In the genomic region with DNA sequence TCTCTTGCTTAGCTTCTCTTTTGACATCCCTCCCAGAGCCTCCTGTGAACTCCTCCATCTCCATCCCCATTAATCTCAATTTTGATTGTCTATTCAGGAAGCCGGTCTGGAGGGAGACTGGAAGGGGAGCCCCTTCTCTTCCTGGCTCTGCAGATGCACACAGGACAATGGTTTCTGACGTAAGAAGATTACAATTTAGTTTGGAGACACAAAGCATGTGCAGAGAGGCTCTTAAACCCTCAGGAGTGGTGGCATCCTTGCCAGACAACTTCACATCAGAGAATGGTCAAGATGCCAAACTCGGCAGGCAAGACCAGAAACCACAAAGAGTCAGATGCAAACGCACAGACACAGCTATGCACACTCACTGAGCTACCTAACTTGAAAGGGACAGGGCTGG, we compare ENCODE assay signal across 17 mouse cellular contexts. TPM values are rescaled to one million over a fixed set of nuclear protein-coding genes. Genes with fewer than 3 reads are reported as not detected.
A peak's percentile ranks its signal among the peaks of the same experiment; 100 is the strongest.
DNase-seq lines count a peak whose midpoint lies in the region; ATAC-seq and TF ChIP-seq lines count a peak whose summit lies in the region.
"Had no signal": no experiment of that assay in that cellular context is flagged by ENCODE, and none has a peak within 500 bp of the region (broad histone marks: within the 10 kb centered on the region; RNA-seq: fewer than 3 reads in every experiment).

No protein-coding gene starts in this region.

- 47% methylated on average over 4 of the region's 4 CpGs for WGBS in heart, embryonic 14.5 days
- 61% methylated on average over 4 of the region's 4 CpGs for WGBS in heart, embryonic 16.5 days
- WGBS in forebrain, embryonic 13.5 days: 46% methylated on average over 4 of the region's 4 CpGs

- no peak for DNase-seq in heart, adult 8-10 months (ENCODE audit: low spot score)
- no peak for DNase-seq in left cerebral cortex, adult 2 months (ENCODE audit: extremely low spot score in 1 of 2, low spot score in 2 of 2)
- no peak for DNase-seq in left cerebral cortex, adult 9 months (ENCODE audit: low spot score in 2 of 2)
- peak; percentile 49 for DNase-seq in 416B (ENCODE audit: low read depth)
- DNase-seq in yolk sac, embryonic 10.5 days (ENCODE audit: low spot score): no peak
- DNase-seq: cerebellum, postnatal 25 days; kidney, postnatal 14 days; left cerebral cortex, postnatal 4 days; thymus, postnatal 25 days had no signal

- H3K9me3 ChIP-seq in heart, embryonic 14.5 days (ENCODE audit: control insufficient read depth, low read length): no peaks in the 10 kb centered on the region
- H3K9me3 ChIP-seq in heart, embryonic 16.5 days (replicated peaks; ENCODE audit: control insufficient read depth, low read length): no peaks in the 10 kb centered on the region
- H3K9me3 ChIP-seq in forebrain, embryonic 13.5 days (replicated peaks): no peaks in the 10 kb centered on the region
- H3K9me3 ChIP-seq: embryonic facial prominence, embryonic 12.5 days; forebrain, embryonic 10.5 days; neural tube, embryonic 13.5 days; stomach, embryonic 15.5 days had no signal

- H3K4me2 ChIP-seq in heart, embryonic 14.5 days (ENCODE audit: low read length): no peak overlapping the region
- H3K4me2 ChIP-seq in heart, embryonic 16.5 days (ENCODE audit: low read depth, low read length): no peak overlapping the region
- no peak overlapping the region for H3K4me2 ChIP-seq in forebrain, embryonic 13.5 days
- H3K4me2 ChIP-seq: embryonic facial prominence, embryonic 12.5 days; neural tube, embryonic 13.5 days; stomach, embryonic 15.5 days had no signal

- H3K4me1 ChIP-seq in heart, embryonic 14.5 days (ENCODE audit: control insufficient read depth in 2 of 2, insufficient read depth in 2 of 2, low read length in 2 of 2): peaks cover 44 to 49% of the 10 kb centered on the region in 2 experiments
- peaks cover 42% of the 10 kb centered on the region for H3K4me1 ChIP-seq in heart, embryonic 16.5 days (ENCODE audit: control insufficient read depth, insufficient read depth, low read length)
- peaks cover 31% of the 10 kb centered on the region for H3K4me1 ChIP-seq in forebrain, embryonic 13.5 days

- intact Hi-C loops in left cerebral cortex, adult 2 months (cut with DNase I): no loop called here

- no peak overlapping the region for H3K4me3 ChIP-seq in heart, embryonic 14.5 days (ENCODE audit: control insufficient read depth in 1 of 2, insufficient read depth in 1 of 2, low read depth in 1 of 2, low read length in 2 of 2)
- no peak overlapping the region for H3K4me3 ChIP-seq in left cerebral cortex, adult 2 months
- H3K4me3 ChIP-seq in heart, embryonic 16.5 days (ENCODE audit: low read length): no peak overlapping the region
- H3K4me3 ChIP-seq in forebrain, embryonic 13.5 days: no peak overlapping the region
- H3K4me3 ChIP-seq: embryonic facial prominence, embryonic 12.5 days; forebrain, embryonic 10.5 days; neural tube, embryonic 13.5 days; stomach, embryonic 15.5 days had no signal

- no peaks in the 10 kb centered on the region for H3K27me3 ChIP-seq in heart, embryonic 14.5 days (ENCODE audit: control insufficient read depth, insufficient read depth, low read length)
- no peaks in the 10 kb centered on the region for H3K27me3 ChIP-seq in heart, embryonic 16.5 days (ENCODE audit: control insufficient read depth, insufficient read depth, low read length)
- H3K27me3 ChIP-seq in forebrain, embryonic 13.5 days: no peaks in the 10 kb centered on the region
- H3K27me3 ChIP-seq: embryonic facial prominence, embryonic 12.5 days; neural tube, embryonic 13.5 days; stomach, embryonic 15.5 days had no signal

- H3K36me3 ChIP-seq in heart, embryonic 14.5 days (ENCODE audit: control insufficient read depth, insufficient read depth, low read length): no peaks in the 10 kb centered on the region
- H3K36me3 ChIP-seq in heart, embryonic 16.5 days (ENCODE audit: control insufficient read depth, insufficient read depth): no peaks in the 10 kb centered on the region
- H3K36me3 ChIP-seq in forebrain, embryonic 13.5 days (ENCODE audit: poor library complexity, severe bottlenecking): no peaks in the 10 kb centered on the region
- H3K36me3 ChIP-seq: embryonic facial prominence, embryonic 12.5 days; forebrain, embryonic 10.5 days; neural tube, embryonic 13.5 days had no signal

- TF ChIP-seq CTCF in left cerebral cortex, adult 2 months (IDR thresholded peaks at IDR 0.05): no peak

- H3K27ac ChIP-seq in heart, embryonic 14.5 days (replicated peaks in 1 of 2; ENCODE audit: control insufficient read depth in 1 of 2, insufficient read depth in 1 of 2, low read depth in 2 of 2, low read length in 2 of 2): peak overlapping the region; percentile 46 to 59; a peak in 3 of 4 replicates
- peak overlapping the region; percentile 28; the same call in 1 of the 2 replicates for H3K27ac ChIP-seq in left cerebral cortex, adult 2 months
- H3K27ac ChIP-seq in heart, embryonic 16.5 days (ENCODE audit: low read length): peak overlapping the region; percentile 47; the same call in 1 of the 2 replicates
- H3K27ac ChIP-seq in forebrain, embryonic 13.5 days: no peak overlapping the region
- H3K27ac ChIP-seq: embryonic facial prominence, embryonic 12.5 days; forebrain, embryonic 10.5 days; neural tube, embryonic 13.5 days; stomach, embryonic 15.5 days had no signal

- no peak for ATAC-seq in heart, embryonic 14.5 days (ENCODE audit: insufficient number of reproducible peaks, insufficient read depth, low FRiP score, low read depth)
- ATAC-seq in heart, embryonic 16.5 days (replicated peaks; ENCODE audit: extremely low read depth, insufficient read depth, low FRiP score): no peak
- ATAC-seq in forebrain, embryonic 13.5 days: no peak
- ATAC-seq: activated CD4-positive, CD25-positive, alpha-beta regulatory T cell, adult 4 months had no signal

- no peak overlapping the region for H3K9ac ChIP-seq in heart, embryonic 14.5 days (ENCODE audit: low read length)
- H3K9ac ChIP-seq in heart, embryonic 16.5 days (ENCODE audit: low read length): no peak overlapping the region
- no peak overlapping the region for H3K9ac ChIP-seq in forebrain, embryonic 13.5 days
- H3K9ac ChIP-seq: embryonic facial prominence, embryonic 12.5 days; neural tube, embryonic 13.5 days; stomach, embryonic 15.5 days had no signal

RNA-seq across cellular contexts. Expression of gene Cd9, which starts 22.7 kb away (rescaled TPM):
- 88.8 and 91.8 TPM in 2 replicates for polyA plus RNA-seq in heart, embryonic 14.5 days (2014; fragmentation: Nextera tagmentation; extraction: Ambion mirVana)
- 10 to 100 TPM; 39.4 to 57.8 (median 46.4) TPM for total RNA-seq in heart, adult 8-10 months (2022)
- total RNA-seq in left cerebral cortex, adult 2 months (2021): 10 to 100 TPM; 39.6 to 40.7 TPM
- 94.4 and 115 TPM in 2 replicates for polyA plus RNA-seq in heart, embryonic 16.5 days (2015; fragmentation: Nextera tagmentation; extraction: Ambion mirVana)
- 48.3 and 52.3 TPM in 2 replicates for polyA plus RNA-seq in forebrain, embryonic 13.5 days (2015; fragmentation: Nextera tagmentation; extraction: Ambion mirVana)
